Comparison of ENCODE assay signal across 18 mouse cellular contexts in genomic region chr16:25325631-25326238, GRCm38 (mm10). TPM values are rescaled to one million over a fixed set of nuclear protein-coding genes. Genes with fewer than 3 reads are reported as not detected.
"Had no signal": no experiment of that assay in that cellular context is flagged by ENCODE, and none has a peak within 500 bp of the region (broad histone marks: within the 10 kb centered on the region; RNA-seq: fewer than 3 reads in every experiment).

No protein-coding gene starts in this region.

- DNase-seq: kidney, postnatal 10 days; kidney, postnatal 36 days; layer of hippocampus, postnatal 36 days; liver, embryonic 13.5 days; lung, adult 2 months; lung, postnatal 14 days; lung, postnatal 4 days; right cerebral cortex, adult 18-20 months; right cerebral cortex, postnatal 14 days; spleen, adult 18-20 months; thymus, postnatal 25 days had no signal

RNA-seq across cellular contexts. Expression of gene Tprg, which starts 39.1 kb away (rescaled TPM):
- total RNA-seq: layer of hippocampus, adult 8-10 months; layer of hippocampus, postnatal 10 days; layer of hippocampus, postnatal 36 days; left cerebral cortex, adult 2 months; left cerebral cortex, postnatal 10 days; left cerebral cortex, postnatal 36 days; liver, adult 2 months; megakaryocyte, adult 5-6 weeks had no signal
